Mouse (Mus musculus) ovary, postnatal 14 days (tissue): ENCODE measurements around the gene Ppa2.

Experiments
- DNase-seq: peaks from one replicate; pipeline ENCODE4 v3.0.0; 2022; ENCODE audit warnings: low spot score

Gene Ppa2

GRCm38 (mm10) chr3:133331184-133331866 lies 21.4 kb downstream of the Ppa2 start:
- DNase-seq: no peak

DNA sequence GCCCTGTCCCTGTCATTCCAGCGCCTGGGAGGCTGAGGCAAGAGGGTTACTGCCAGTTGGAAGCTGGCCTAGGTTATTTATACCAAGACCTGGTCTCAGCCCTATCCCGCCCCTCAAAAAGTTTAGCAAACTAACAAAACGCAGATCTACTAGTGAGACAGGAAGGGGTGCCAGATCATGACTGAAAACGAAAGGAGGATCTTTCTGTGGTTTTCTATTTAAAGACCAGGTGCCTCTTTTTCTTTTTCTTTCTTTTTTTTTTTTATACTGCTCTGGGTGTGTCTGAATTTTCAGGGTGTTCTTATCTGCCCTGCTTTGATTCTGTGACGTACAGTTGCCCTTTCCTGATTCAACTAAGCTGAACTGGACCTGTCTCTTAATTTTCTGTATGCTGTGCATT lies 22.4 kb downstream of the Ppa2 start:
- DNase-seq: no peak

- no peak for DNase-seq
These were observed 23.6 kb downstream of the Ppa2 start for GRCm38 (mm10) chr3:133333267-133334170.

- no peak for DNase-seq
These were observed 24.8 kb downstream of the Ppa2 start for GRCm38 (mm10) chr3:133334691-133335090.

DNA sequence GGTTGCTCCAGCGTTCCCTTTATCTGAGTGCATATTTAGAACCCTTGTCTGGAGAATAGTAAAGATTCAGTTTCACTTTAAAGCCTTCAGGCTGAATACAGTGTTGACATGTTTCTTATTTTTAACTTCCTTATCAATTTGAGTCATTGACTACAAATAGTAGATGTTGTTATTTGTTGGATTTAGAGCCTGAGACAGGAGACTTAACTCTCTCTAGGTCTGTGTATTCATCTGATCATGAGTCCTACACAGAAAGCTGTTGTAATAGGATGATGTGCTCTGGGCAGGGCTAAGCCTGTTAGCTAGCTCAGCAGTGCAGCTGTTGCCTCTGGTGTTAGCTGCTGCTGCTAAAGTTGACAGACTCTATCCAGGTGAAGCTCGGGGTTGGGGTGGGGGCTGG lies 25.3 kb downstream of the Ppa2 start:
- DNase-seq: no peak

DNA sequence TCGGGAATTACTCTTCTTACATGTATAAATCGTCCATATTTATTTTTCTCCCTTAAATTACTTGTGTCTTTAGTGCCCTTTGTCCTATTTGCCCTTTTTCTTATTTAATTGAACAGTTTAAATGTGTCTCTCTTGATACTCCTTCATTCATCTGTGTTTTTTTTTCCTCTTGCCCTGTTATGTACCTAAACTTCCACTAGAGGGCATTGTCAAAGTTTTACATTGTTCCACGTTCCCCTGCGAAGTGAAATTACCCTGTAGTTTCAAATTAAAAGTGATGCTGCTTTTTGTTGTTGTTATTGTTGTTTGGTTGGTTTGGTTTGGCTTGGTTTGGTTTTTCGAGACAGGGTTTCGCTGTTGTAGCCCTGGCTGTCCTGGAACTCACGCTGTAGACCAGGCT lies 26.5 kb downstream of the Ppa2 start:
- DNase-seq: no peak

- DNase-seq: no peak
These were observed 29.0 kb downstream of the Ppa2 start for GRCm38 (mm10) chr3:133338851-133339356.

DNA sequence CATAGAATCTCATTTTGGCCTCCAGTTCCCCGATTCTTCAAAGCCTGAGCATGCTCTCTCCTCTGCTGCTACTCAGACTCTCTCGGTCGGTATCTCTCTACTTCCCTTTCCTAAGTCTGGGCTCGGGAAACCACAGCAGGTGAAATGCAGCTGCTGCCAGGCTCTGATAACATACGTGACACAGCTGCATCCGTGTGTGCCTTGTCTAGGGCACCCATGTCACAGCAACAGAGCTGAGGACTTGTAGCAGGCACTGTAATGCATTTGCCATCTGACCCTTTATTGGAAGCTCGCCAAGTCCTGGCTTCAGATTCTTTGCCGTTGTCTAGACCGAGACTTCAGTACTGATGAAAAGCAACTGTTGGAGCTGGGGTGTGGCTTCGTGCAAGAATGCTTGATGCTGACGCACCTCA lies 29.5 kb downstream of the Ppa2 start:
- DNase-seq: no peak

DNA sequence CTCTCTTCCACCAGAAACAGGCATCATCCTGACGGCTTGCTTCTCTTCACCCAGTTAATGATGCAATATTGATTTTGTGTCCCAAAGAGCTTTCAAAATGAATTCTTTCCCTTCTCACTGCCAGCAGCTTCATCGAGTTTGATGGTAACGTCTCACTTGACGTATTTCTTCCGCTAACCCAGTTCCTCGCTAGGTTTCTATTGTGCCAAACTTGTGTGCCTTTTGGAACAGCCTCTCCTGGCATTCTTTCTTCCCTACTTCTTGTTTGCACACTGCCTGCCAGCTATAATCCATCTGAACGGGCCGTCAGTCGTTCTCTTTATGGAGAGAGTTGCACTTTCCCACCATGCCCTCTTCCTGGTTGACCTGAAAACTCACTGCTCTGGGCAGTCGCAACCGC lies 31.2 kb downstream of the Ppa2 start:
- no peak for DNase-seq

DNA sequence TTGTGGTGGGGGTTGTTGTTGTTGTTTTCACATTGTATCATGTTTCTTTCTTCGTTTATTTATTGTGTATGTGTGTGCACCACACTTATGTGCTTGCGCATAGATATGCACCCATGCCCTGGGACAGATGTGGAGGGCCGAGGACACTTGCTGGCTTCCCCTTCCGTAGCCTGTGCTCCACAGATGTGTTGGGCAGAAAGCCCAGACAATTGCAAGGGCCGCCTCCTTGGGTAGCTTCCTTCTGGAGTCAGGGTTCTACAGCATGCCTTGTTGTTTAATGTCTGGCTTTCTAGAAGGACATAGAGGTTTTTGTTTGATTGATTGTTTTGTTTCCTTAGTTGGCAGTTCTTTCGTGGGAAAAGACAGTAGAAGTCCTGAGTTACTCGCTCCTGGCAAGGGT lies 37.6 kb downstream of the Ppa2 start:
- DNase-seq: no peak

DNA sequence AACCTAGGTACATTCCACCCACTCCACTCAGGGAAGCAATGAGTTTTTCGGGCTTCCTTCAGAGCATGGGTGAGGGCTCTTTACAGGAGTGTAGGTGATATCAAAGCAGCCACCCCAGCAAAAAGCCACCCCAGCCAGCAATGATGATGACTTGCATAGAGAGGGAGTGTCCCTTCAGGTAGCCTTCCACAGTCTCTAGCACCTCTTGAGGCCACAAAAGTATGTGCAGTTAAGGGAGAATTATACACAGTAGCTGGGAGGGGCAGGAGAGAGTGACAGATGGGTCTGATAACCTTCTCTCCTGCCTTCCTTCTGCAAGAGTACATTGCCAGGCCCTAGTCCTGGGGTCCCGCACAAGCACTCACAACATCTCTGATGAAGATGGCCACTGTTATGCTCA lies 38.9 kb downstream of the Ppa2 start:
- no peak for DNase-seq

DNA sequence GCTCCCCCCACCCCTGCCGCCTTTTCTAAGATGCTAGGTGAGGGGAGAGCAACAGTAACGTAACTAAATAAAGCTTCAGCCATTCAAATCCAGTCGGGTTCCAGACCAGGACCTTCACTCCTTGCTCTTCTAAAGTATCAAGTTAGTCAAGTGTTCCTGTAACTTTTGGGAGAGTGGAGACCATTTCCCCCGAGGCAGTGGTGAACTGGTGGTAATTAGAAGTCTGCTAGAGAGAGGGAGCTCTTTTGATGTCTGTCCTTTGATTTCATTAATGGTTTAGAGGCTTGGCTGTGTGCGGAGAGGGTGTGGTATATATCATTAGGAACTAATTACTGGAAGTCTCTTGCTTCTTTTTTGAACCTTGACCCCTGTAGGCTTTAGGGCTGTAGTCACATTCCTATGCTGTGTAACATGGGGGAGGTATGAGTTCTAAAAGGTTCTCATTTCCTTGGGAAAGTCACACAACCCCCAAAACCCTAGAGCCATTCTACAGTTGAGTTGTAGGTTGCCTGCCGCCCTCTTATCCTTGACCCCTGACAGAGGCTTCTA lies 47.6 kb downstream of the Ppa2 start:
- DNase-seq: no peak

DNA sequence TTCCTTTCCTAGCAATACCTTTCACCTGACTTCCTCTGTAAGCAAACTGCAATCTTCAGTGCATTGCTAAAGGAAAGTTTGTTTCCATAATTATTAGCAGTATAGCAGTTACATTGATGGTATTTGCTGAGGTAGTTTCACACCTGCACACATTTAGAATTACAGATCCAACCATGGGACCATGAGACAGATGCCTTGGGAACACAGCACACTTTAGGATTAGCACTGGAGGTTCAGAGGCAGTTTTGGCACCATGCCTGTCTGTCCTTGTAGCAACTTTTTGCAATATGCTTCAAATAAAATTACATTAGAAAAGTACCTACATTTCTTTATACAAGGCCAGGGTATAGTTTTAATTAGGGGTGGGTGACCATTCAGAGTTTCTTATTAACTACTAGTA lies 48.1 kb downstream of the Ppa2 start:
- no peak for DNase-seq

GRCm38 (mm10) chr3:133361406-133361805 lies 51.5 kb downstream of the Ppa2 start:
- no peak for DNase-seq

GRCm38 (mm10) chr3:133364138-133364537 lies 54.2 kb downstream of the Ppa2 start:
- DNase-seq: no peak

DNA sequence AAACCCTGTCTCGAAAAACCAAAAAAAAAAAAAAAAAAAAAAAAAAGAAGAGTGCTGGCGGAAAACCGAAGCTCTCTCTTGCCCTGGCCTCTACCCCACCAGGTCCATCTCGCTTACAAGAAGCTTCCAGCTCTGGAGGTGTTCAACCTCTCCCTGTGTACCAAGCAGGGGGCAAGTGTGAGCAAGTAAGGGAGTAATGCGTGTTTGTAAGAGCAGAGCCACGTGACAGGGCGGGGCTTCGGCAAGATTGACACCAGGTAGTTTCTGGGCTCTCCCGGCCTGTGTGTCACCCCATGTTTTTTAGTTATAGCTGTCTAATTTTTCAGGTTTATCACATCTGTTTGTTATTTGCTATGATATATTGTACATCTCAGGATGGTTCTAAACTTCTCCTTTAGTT lies 56.2 kb downstream of the Ppa2 start:
- DNase-seq: no peak

DNA sequence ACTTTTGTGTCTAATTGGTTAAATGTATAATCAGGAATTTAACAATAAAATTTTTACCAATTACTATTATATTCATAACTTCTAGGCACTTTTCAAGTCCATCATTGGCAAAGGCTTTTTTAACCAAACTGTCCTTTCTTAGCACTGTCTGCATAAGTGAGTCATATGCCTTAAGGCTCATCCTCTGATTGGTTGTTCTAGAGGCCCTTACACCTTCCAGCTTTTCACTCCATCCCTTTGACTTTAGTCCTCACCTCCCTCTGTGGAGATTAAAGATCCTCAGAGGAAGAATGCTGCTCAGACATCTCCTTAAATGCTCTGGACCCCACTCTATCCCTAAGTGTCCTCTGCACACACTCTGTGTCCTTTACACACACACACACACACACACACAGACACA lies 68.3 kb downstream of the Ppa2 start:
- DNase-seq: no peak

GRCm38 (mm10) chr3:133379997-133380396 lies 70.1 kb downstream of the Ppa2 start:
- DNase-seq: no peak

GRCm38 (mm10) chr3:133381519-133381918 lies 71.6 kb downstream of the Ppa2 start:
- DNase-seq: no peak

DNA sequence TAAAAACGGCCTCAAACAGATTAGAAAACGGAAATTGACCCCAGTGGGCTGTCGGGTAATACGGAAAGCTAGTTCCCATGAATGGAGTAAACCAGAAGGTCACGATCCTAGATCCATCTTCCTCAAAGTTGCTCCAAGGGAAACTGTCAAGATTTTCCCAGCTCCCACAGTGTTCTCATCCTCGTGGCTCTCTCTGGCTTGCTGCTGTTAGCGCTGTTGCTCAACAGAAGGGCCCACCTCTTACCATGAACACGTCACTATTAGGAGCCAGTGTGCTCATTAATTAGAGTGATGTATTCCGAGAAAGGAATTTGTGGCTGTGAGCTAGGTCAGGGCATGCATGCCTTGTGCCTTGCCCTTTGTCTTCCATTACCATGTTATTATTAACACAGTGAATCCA lies 72.2 kb downstream of the Ppa2 start:
- no peak for DNase-seq

DNA sequence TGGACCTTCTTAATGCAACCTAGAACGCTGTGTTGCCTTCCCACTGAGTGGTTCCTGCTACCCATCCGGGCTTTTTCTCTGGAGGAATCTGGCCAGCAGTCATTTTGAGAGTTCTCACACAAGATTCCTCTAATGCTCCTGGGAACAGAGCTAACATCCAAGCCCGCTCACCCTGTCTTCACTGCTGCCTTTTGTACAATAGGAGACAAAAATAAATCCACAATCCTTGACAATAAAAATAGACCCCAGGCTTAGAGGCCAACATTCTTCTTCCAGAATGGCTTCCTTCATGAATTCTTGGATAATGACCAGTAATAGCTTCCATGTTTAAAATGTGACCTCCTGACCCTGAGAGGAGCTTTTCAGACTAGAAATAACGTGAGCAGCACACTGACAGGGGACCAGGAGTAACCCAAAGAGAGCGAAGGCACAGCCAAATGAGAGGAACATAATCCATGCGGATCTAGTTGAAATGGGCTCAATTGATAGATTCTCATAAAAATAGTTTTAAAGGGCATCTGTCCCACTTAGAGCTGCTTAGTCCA lies 74.3 kb downstream of the Ppa2 start:
- no peak for DNase-seq

GRCm38 (mm10) chr3:133387283-133387682 lies 77.4 kb downstream of the Ppa2 start:
- no peak for DNase-seq
